Mouse (Mus musculus) erythroblast, embryonic 14.5 days (primary cell): ENCODE results near the gene Olfr520.

Experiments used
- GATA1 ChIP-seq: IDR thresholded peaks from 2 replicates; pipeline ENCODE4 v1.6.1; 2012; ENCODE audit warnings: low read length, inconsistent platforms, mixed read lengths
- TAL1 ChIP-seq: IDR thresholded peaks from 3 replicates; pipeline ENCODE4 v1.6.1; 2012; ENCODE audit warnings: low read length, inconsistent platforms, mixed read lengths

DNA sequence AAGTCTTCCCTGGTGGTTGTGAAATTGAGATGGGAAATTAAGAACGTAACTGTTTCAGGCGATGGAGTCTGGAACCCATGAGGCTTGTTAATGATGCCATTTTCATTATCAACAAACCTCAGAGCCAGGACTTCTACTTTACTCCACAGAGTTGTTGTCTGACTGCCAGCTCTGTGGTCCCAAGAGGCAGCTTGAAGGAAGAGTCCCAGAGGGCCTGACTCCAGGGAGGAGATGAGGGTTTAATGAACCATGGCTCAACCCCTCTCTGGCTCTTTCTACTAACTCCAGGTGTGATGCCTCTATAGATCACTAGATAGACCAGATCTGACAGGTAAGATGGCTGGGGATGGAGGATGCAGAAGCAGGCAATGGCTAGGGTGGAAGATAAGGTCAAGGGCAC is at the start of gene Olfr520:
- TF ChIP-seq TAL1 (no peak), GATA1 (no peak)
